Mouse (Mus musculus) frontal cortex, postnatal 36 days (tissue): ENCODE results near the gene Col23a1.

Source experiments
- DNase-seq, 2 experiments: peaks; one replicate each; pipeline ENCODE4 v3.0.0; 2022; ENCODE audit warnings: low spot score in 2 of 2

The Col23a1 gene

GRCm38 (mm10) chr11:51482251-51482650 lies 192.5 kb downstream of the Col23a1 start:
- DNase-seq, result no peak

GRCm38 (mm10) chr11:51485051-51485521 lies 195.4 kb downstream of the Col23a1 start:
- DNase-seq, result no peak

- no peak for DNase-seq
Observed at GRCm38 (mm10) chr11:51485775-51486464, 196.2 kb downstream of the Col23a1 start.

GRCm38 (mm10) chr11:51488813-51489212 lies 199.1 kb downstream of the Col23a1 start:
- no peak for DNase-seq

- DNase-seq, result no peak
Observed at GRCm38 (mm10) chr11:51493421-51493820, 203.7 kb downstream of the Col23a1 start.

GRCm38 (mm10) chr11:51494178-51494577 lies 204.5 kb downstream of the Col23a1 start:
- DNase-seq, result no peak

GRCm38 (mm10) chr11:51499776-51500175 lies 210.1 kb downstream of the Col23a1 start:
- no peak for DNase-seq

- peak; percentile 60 to 80 for DNase-seq
Observed at GRCm38 (mm10) chr11:51502431-51502851, 212.7 kb downstream of the Col23a1 start.

GRCm38 (mm10) chr11:51504946-51505345 lies 215.2 kb downstream of the Col23a1 start:
- no peak for DNase-seq

GRCm38 (mm10) chr11:51508053-51508452 lies 218.3 kb downstream of the Col23a1 start:
- DNase-seq, result no peak

- no peak for DNase-seq
Observed at GRCm38 (mm10) chr11:51509211-51509610, 219.5 kb downstream of the Col23a1 start.

- DNase-seq, result no peak
Observed at GRCm38 (mm10) chr11:51513019-51513418, 223.3 kb downstream of the Col23a1 start.

- no peak for DNase-seq
Observed at GRCm38 (mm10) chr11:51515346-51515745, 225.6 kb downstream of the Col23a1 start.

- no peak for DNase-seq
Observed at GRCm38 (mm10) chr11:51518100-51518499, 228.4 kb downstream of the Col23a1 start.

- DNase-seq, result no peak
Observed at GRCm38 (mm10) chr11:51518585-51518984, 228.9 kb downstream of the Col23a1 start.

GRCm38 (mm10) chr11:51521440-51521839 lies 231.7 kb downstream of the Col23a1 start:
- DNase-seq, result no peak

GRCm38 (mm10) chr11:51523215-51523614 lies 233.5 kb downstream of the Col23a1 start:
- no peak for DNase-seq

- no peak for DNase-seq
Observed at GRCm38 (mm10) chr11:51523625-51524024, 233.9 kb downstream of the Col23a1 start.

- DNase-seq, result peak; percentile 16
Observed at GRCm38 (mm10) chr11:51526631-51527161, 237.0 kb downstream of the Col23a1 start.

- no peak for DNase-seq
Observed at GRCm38 (mm10) chr11:51533128-51533533, 243.4 kb downstream of the Col23a1 start.

GRCm38 (mm10) chr11:51534314-51534713 lies 244.6 kb downstream of the Col23a1 start:
- DNase-seq, result peak; percentile 57 to 80

GRCm38 (mm10) chr11:51538388-51538787 lies 248.7 kb downstream of the Col23a1 start:
- DNase-seq, result no peak
